Mouse (Mus musculus) neural tube, embryonic 11.5 days (tissue): ENCODE data around the gene Ager. TPM values are rescaled to one million over a fixed set of nuclear protein-coding genes. Genes with fewer than 3 reads are reported as not detected.
A peak's percentile ranks its signal among the peaks of the same experiment; 100 is the strongest.

ENCODE experiments used
- ATAC-seq: fragments of 200-750 bp; cut with Nextera tagmentation; 2 replicates; pipeline ENCODE4 v1.8.0; 2017; ENCODE audit warnings: moderate number of reproducible peaks, mild to moderate bottlenecking, moderate TSS enrichment, moderate library complexity; ENCODE audit not compliant: insufficient read depth, low FRiP score, low TSS enrichment
- DNase-seq: peaks from one replicate; pipeline ENCODE4 v3.0.0-alpha.2; 2015; ENCODE audit warnings: low spot score
- H3K27ac ChIP-seq: fragments of 300-500 bp; sonication (generic); 2 replicates; pipeline ENCODE4 v1.5.1; 2014; ENCODE audit warnings: low read depth, mild to moderate bottlenecking, low read length
- H3K27me3 ChIP-seq: fragments of 300-500 bp; sonication (generic); 2 replicates; pipeline ENCODE4 v1.6.1; 2014; ENCODE audit warnings: mild to moderate bottlenecking, low read length, mixed read lengths; ENCODE audit not compliant: control insufficient read depth, insufficient read depth
- H3K36me3 ChIP-seq: fragments of 300-500 bp; sonication (generic); 2 replicates; pipeline ENCODE4 v1.6.1; 2014; ENCODE audit warnings: mild to moderate bottlenecking, low read length, moderate library complexity, mixed read lengths; ENCODE audit not compliant: control insufficient read depth, insufficient read depth
- H3K4me1 ChIP-seq: fragments of 300-500 bp; sonication (generic); 2 replicates; pipeline ENCODE4 v1.6.1; 2014; ENCODE audit warnings: low read length, mixed read lengths; ENCODE audit not compliant: control insufficient read depth, insufficient read depth
- H3K4me2 ChIP-seq: fragments of 300-500 bp; sonication (generic); 2 replicates; pipeline ENCODE4 v1.6.1; 2014; ENCODE audit warnings: low read depth, mild to moderate bottlenecking, moderate library complexity
- H3K4me3 ChIP-seq: fragments of 300-500 bp; sonication (generic); 2 replicates; pipeline ENCODE4 v1.5.1; 2014; ENCODE audit warnings: low read depth, low read length
- H3K9ac ChIP-seq: fragments of 300-500 bp; sonication (generic); 2 replicates; pipeline ENCODE4 v1.6.1; 2014; ENCODE audit warnings: mild to moderate bottlenecking, low read length
- H3K9me3 ChIP-seq: fragments of 300-500 bp; sonication (generic); 2 replicates; pipeline ENCODE4 v1.6.1; 2016; ENCODE audit warnings: low read length; ENCODE audit not compliant: control insufficient read depth
- WGBS: fragments of 180-500 bp; shearing (Covaris S2); extraction: QIAGEN DNeasy Blood & Tissue Kit; methylation state at CpG from one replicate; pipeline ENCODE4 v1.1.7; 2014; 5-methylcytosine and 5-hydroxymethylcytosine counted together
- polyA plus RNA-seq: library from polyadenylated mRNA; unstranded; fragments of >200 nt; fragmentation: Nextera tagmentation; extraction: Ambion mirVana; gene quantifications from 2 replicates; pipeline ENCODE4 v1.2.1, GENCODE M21; 2014

Gene Ager
- polyA plus RNA-seq, 1 experiment from 2014 or later, result 2.3 TPM

DNA sequence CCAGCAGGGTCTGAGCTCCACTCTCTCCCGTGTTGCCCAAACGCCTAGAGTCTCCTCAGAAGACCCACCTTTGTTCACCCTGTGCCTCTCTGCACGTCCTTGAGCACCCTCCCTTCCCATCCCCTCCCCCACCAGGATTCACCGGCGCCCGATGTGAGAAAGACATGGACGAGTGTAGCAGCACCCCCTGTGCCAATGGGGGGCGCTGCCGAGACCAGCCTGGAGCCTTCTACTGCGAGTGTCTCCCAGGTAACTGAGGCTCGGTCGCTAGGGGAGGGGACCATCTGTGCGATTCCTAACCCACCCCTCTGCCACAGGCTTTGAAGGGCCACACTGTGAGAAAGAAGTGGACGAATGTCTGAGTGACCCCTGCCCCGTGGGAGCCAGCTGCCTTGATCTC lies 25.3 kb upstream of the Ager start:
- Histone ChIP-seq H3K9ac (peak overlapping the region; percentile 18; the same call in 1 of the 2 replicates), H3K27ac (no peak overlapping the region), H3K4me2 (no peak overlapping the region), H3K4me1 (no peaks in the 10 kb centered on the region), H3K27me3 (no peaks in the 10 kb centered on the region), H3K36me3 (no peaks in the 10 kb centered on the region), H3K9me3 (no peaks in the 10 kb centered on the region), H3K4me3 (no peak overlapping the region)
- 12% methylated on average over 15 of the region's 15 CpGs for WGBS
- DNase-seq (no peak), ATAC-seq (no peak)

DNA sequence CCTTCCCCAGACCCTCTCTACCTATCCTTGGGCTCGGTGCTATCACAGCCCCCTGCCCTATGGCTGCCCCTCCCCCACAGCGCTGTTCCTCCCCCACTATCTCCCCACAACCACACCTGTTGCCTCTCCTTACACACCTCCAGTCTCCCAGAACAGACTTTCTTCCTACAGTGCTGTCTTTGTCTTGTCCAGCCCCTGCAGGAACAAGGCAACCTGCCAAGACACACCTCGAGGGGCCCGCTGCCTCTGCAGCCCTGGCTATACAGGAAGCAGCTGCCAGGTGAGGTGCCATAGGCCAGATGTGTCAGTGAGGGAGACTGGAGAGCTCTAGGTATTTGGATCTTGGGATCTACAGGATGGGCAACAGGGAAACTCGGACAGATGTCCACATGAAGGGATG lies 21.1 kb upstream of the Ager start:
- Histone ChIP-seq H3K27ac (no peak overlapping the region), H3K4me1 (no peaks in the 10 kb centered on the region), H3K36me3 (no peaks in the 10 kb centered on the region), H3K9ac (no peak overlapping the region), H3K4me3 (no peak overlapping the region), H3K4me2 (no peak overlapping the region), H3K9me3 (no peaks in the 10 kb centered on the region), H3K27me3 (no peaks in the 10 kb centered on the region)
- WGBS, result 77% methylated on average over 5 of the region's 5 CpGs
- DNase-seq, result no peak
- no peak for ATAC-seq

- no peak overlapping the region for H3K27ac ChIP-seq
- no peak overlapping the region for H3K4me2 ChIP-seq
- no peaks in the 10 kb centered on the region for H3K4me1 ChIP-seq
- H3K9me3 ChIP-seq, result no peaks in the 10 kb centered on the region
- no peak overlapping the region for H3K4me3 ChIP-seq
- WGBS, result 95% methylated on average over 3 of the region's 3 CpGs
- no peaks in the 10 kb centered on the region for H3K27me3 ChIP-seq
- no peak for ATAC-seq
- DNase-seq, result no peak
- no peaks in the 10 kb centered on the region for H3K36me3 ChIP-seq
- H3K9ac ChIP-seq, result no peak overlapping the region
These were observed 19.6 kb upstream of the Ager start for GRCm38 (mm10) chr17:34578070-34578469.

DNA sequence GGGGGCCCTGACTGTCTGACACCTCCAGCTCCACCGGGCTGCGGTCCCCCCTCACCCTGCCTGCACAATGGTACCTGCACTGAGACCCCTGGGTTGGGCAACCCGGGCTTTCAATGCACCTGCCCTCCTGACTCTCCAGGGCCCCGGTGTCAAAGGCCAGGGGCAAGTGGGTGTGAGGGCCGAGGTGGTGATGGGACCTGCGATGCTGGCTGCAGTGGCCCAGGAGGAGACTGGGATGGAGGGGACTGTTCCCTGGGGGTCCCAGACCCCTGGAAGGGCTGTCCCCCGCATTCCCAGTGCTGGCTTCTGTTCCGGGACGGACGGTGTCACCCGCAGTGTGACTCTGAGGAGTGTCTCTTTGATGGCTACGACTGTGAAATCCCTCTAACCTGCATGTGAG lies 15.1 kb upstream of the Ager start:
- Histone ChIP-seq H3K4me2 (no peak overlapping the region), H3K9me3 (no peaks in the 10 kb centered on the region), H3K36me3 (no peaks in the 10 kb centered on the region), H3K9ac (no peak overlapping the region), H3K4me1 (0 out of 2 replicates have a peak, but pooled peaks cover 3% of the 10 kb centered on the region), H3K4me3 (no peak overlapping the region), H3K27ac (no peak overlapping the region), H3K27me3 (no peaks in the 10 kb centered on the region)
- WGBS, result 86% methylated on average over 12 of the region's 12 CpGs
- DNase-seq (no peak), ATAC-seq (no peak)

GRCm38 (mm10) chr17:34583397-34583796 lies 14.3 kb upstream of the Ager start:
- Histone ChIP-seq H3K4me1 (peaks cover 8% of the 10 kb centered on the region), H3K27ac (no peak overlapping the region), H3K9ac (no peak overlapping the region), H3K9me3 (no peaks in the 10 kb centered on the region), H3K27me3 (no peaks in the 10 kb centered on the region), H3K4me2 (no peak overlapping the region), H3K36me3 (no peaks in the 10 kb centered on the region), H3K4me3 (no peak overlapping the region)
- no peak for DNase-seq
- ATAC-seq, result no peak
- 71% methylated on average over 7 of the region's 7 CpGs for WGBS

GRCm38 (mm10) chr17:34583819-34584218 lies 13.8 kb upstream of the Ager start:
- Histone ChIP-seq H3K9ac (no peak overlapping the region), H3K27ac (no peak overlapping the region), H3K36me3 (no peaks in the 10 kb centered on the region), H3K4me2 (no peak overlapping the region), H3K4me1 (peaks cover 12% of the 10 kb centered on the region), H3K27me3 (no peaks in the 10 kb centered on the region), H3K9me3 (no peaks in the 10 kb centered on the region), H3K4me3 (no peak overlapping the region)
- ATAC-seq (no peak), DNase-seq (no peak)
- 88% methylated on average over 8 of the region's 8 CpGs for WGBS

DNA sequence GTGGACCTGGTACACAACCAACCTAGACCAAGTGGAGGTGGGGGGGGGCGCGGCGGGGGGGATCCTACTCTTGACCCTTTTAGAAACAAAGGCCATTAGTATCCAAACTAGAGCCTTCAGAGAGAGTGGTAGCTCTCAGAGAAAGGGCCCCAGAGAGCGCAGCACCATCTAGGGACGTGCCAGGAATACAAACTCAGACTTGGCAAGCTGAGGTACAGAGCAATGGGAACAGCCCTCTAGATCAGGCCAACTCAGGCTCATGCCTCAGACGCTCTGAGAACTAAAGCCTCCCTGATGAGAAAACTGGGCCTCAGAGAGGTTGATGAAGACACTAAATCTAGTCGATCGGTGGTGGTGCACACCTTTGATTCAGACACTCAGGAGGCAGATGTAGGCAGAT lies 12.5 kb upstream of the Ager start:
- Histone ChIP-seq H3K9me3 (no peaks in the 10 kb centered on the region), H3K9ac (no peak overlapping the region), H3K4me1 (peaks cover 22% of the 10 kb centered on the region), H3K27ac (no peak overlapping the region), H3K27me3 (no peaks in the 10 kb centered on the region), H3K4me2 (no peak overlapping the region), H3K36me3 (no peaks in the 10 kb centered on the region), H3K4me3 (no peak overlapping the region)
- DNase-seq (no peak), ATAC-seq (no peak)
- WGBS, result 85% methylated on average over 8 of the region's 8 CpGs

- no peaks in the 10 kb centered on the region for H3K27me3 ChIP-seq
- H3K9me3 ChIP-seq, result no peaks in the 10 kb centered on the region
- no peaks in the 10 kb centered on the region for H3K36me3 ChIP-seq
- H3K4me3 ChIP-seq, result peak overlapping the region; percentile 67
- peak overlapping the region; percentile 95 for H3K4me2 ChIP-seq
- peak; percentile 48 for DNase-seq
- peak overlapping the region; percentile 80 for H3K9ac ChIP-seq
- H3K4me1 ChIP-seq, result peaks cover 32% of the 10 kb centered on the region
- ATAC-seq, result peak; percentile 40
- peak overlapping the region; percentile 98 for H3K27ac ChIP-seq
- 22% methylated on average over 32 of the region's 32 CpGs for WGBS
These were observed 11.5 kb upstream of the Ager start for GRCm38 (mm10) chr17:34585877-34586771.

DNA sequence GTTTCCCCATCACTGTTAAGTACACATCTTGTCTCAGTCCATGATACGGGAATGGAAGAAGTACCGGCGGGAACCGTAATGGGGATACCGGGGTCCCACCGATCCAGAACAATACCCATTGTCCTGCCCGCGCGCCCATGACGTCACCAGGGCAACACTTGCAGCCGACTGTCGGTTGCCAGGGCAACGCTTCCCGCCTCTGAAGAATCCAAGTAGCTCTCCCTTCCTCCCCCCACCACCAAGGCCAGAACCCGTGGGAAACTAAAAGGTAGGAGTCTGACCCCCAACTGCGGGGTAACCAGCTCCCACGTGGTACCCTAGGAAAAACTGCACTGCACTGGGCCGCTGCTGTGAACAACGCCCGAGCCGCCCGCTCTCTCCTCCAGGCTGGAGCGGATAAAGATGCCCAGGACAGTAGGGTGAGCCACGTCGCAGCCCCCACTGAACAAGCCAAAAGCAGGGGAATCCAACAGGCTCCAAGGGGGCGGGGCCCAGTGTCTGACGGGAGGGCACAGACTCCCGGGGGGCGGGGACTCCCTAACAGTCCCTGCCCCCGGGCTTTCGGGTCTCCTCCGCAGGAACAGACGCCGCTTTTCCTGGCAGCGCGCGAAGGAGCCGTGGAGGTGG lies 10.8 kb upstream of the Ager start:
- Histone ChIP-seq H3K27me3 (no peaks in the 10 kb centered on the region), H3K4me1 (peaks cover 38% of the 10 kb centered on the region), H3K27ac (peak overlapping the region; percentile 98), H3K9ac (peak overlapping the region; percentile 80), H3K9me3 (no peaks in the 10 kb centered on the region), H3K36me3 (no peaks in the 10 kb centered on the region), H3K4me3 (peak overlapping the region; percentile 67), H3K4me2 (peak overlapping the region; percentile 95)
- WGBS, result under 1% methylated on average over 33 of the region's 38 CpGs
- peak; percentile 93 for DNase-seq
- ATAC-seq, result peak; percentile 73
